Mouse (Mus musculus): Measurements from ENCODE around the gene Igf2bp3.

Gene Igf2bp3

DNA sequence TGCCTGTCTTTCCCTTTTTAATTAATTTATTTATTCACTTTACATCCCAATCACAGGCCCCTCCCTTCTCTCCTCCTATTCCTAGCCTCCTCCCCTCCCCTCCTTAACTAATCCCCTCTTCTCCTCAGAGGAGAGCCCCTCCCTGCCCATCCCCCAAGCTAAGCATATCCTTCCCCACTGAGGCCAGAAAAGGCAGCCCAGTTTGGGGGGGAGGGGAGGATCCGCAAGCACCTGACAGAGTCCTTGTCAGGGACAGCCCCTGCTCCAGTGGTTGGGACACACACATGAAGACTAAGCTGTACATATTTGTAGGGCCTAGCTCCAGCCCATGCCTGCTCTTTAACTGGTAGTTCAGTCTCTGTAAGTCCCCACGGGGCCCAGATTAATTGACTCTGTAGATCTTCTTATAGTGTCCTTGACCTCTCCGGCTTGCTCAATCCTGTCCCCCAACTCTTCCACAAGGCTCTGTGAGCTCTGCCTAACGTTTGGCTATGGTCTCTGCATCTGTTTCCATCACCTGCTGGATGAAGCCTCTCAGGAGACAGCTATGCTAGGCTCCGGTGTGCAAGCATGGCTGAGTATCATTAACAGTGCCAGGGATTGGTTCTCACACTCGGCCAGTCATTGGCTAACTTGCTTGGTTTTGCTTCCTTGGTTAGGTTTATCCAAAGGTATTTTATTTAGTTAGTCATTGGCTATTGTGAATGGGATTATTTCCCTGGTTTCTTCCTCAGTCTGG lies 82.2 kb downstream of the Igf2bp3 start:
- DNase-seq (ENCODE audit: low spot score in 2 of 2), result no peak

DNA sequence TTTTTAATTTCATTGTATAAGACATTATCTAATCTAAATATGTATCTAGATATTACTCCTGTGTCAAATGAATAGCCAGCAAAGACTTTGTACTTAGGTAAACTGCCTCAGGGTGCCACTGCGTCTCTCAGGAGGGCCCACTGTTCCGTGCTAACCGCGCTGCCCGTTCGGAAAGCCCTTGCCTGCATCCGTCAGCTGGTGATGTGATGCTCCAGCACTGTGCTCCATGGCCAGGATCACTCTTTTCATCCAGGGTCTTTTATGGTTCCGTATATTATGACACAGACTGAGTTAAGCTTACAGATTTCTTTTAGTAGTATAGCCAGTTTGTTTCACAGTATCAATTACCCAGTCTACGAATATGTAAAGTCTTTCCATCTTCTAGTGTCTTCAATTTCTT lies 82.9 kb downstream of the Igf2bp3 start:
- no peak for DNase-seq (ENCODE audit: low spot score in 2 of 2)

DNA sequence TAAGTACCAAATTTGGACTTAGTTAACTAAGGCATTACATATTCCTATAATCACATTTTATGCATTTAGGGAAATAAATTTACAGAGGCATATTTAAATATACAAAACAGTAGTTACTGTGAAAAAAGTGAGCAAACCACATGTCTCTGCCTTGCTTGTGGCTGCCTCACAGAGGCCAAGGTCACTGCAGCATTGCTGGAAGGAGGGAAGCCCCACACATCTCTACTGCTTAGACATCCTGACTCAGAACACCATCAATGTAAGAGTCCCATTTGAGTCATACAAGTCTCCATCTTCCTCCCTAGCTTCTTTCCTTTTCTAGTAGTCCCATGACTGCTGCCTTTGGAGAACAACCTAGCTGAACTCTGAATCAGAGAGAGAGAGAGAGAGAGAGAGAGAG lies 84.4 kb downstream of the Igf2bp3 start:
- no peak for DNase-seq (ENCODE audit: low spot score in 2 of 2)

DNA sequence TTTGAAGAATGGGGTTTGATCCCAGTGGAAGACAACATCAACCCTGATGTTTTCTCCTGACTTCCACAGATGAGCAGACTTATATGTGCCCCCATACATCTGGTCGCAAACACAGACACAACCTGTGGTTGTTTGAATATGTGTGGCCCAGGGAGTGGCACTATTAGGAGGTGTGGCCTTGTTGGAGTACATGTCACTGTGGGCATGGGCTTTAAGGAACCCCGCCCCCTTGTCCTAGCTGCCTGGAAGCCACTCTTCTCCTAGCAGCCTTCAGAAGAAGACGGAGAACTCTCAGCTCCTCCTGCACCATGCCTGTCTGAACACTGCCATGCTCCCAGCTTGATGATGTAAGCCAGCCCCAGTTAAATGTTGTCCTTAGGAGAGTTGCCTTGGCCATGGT lies 94.4 kb downstream of the Igf2bp3 start:
- no peak for DNase-seq (ENCODE audit: low spot score in 2 of 2)

DNA sequence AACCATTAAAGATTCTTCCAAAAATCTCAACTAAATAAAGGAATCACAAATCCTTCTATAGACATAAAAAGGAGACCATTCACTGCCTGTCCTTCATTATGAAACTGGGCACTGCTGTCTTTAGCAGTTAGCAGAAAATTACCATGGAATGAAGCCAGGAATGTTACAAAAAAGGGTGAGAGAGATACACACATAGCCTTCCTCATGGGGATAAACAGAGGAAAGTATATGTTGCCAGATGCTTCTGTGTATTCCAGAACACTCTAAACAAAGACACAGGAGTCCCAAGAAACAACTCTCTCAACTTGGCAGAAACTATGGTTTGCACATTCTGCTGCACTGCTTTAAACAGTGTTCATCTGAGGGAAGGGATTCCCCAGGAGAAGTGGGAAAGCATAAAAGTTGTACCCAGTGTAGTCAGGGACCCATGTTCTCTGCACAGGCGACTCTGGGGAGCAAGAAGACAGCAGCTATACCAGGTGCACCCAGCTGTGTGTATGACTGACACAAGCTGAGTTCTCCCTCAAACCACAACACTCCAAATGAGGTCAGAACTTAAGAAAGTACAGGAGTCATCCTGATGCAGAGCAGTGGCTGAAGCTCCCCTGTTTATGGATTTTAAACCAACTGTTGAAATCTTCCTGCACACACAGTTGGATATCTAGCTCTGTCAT lies 95.2 kb downstream of the Igf2bp3 start:
- DNase-seq (ENCODE audit: low spot score in 2 of 2), result no peak

DNA sequence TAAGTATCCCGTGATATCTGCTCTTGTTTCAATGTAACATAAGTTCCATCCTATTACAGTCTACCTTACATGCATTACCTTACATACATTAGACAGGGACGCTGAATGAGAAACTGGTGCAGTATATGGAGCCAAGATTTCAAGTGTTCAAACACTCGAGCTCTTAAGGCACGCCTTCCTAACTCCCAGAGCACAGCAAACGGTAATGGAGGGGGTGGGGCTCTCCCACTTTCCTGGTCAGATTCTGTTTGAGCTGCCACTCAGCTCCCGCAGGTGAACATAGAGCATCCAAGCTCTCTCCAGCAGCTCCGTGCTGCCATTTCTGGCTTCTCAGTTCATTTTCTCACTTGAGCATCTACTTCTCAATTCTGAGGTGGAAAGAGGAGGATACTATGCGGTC lies 96.3 kb downstream of the Igf2bp3 start:
- no peak for DNase-seq (ENCODE audit: low spot score in 2 of 2)

DNA sequence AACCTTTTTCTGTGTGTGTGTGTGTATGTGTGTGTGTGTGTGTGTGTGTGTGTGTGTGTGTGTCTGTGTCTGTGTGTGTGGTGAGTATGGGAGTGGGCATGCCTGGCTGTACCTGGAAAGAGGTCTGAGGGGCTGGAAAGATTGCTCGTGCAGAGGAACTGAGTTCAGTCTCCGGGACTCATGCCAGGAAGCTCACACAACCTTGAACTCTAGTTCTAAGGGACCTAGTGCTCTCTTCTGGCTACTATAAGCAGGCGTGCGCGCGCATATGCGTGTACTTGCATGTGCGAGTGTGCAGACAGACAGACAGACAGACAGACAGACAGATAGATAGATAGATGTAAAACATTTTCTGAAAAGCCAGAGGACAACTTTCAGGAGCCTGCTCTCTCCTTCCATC lies 98.5 kb downstream of the Igf2bp3 start:
- no peak for DNase-seq (ENCODE audit: low spot score in 2 of 2)

DNA sequence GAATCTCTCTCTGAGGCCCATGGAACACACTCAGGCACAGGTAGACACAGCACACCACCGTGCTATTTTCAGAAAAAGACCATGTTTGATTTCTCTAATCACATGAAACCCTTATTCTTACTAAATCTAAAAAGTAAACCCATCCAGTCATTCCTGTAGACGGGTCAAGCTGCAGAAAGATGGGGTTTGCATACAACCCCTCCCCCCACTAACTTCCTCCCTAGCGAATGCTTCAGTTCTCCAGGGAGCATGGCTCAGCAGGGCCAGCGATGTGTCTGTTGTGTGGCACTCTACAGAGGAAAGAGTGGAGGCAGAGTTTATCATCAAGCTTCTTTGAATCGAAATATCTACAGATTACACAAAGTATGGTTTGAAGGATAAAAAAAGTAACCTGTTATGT lies 99.2 kb downstream of the Igf2bp3 start:
- DNase-seq (ENCODE audit: low spot score in 2 of 2), result no peak

DNA sequence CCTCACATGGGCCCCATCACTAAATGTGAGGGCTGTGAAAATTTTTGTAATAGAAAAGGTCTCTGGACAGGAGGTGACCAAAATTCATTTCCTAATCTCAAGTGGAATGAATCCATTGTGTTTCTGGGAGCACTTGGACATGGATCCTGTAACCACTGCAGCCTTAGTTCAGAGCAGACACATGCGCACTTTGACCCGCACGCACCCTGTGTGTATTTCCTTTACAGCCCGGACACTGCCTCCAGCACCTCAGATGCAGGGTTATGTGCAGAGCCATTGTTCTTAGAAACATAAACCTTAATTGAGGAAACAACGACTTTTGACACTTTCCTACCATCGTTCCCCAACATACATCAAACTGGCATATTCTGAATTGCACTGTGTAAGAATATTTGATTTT lies 100.3 kb downstream of the Igf2bp3 start:
- DNase-seq (ENCODE audit: low spot score in 2 of 2), result no peak

DNA sequence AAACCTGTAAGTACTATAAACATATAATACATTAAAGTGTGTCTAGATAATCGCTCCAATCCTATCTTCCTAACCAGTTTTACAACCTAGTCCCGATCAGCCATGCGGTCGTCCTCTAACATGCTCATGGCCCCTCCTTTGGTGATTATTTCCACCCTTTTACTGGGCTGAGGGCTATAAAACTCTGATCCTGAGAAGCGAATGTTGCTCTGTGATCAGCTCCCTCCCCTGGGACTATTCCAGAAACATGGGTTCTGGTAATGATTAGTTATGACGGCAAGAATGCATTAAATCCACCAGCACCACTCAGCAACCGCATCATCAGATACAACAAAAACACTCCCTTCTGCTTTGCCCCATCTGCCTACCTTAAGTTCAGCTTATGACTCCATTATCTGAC lies 100.9 kb downstream of the Igf2bp3 start:
- no peak for DNase-seq (ENCODE audit: low spot score in 2 of 2)

DNA sequence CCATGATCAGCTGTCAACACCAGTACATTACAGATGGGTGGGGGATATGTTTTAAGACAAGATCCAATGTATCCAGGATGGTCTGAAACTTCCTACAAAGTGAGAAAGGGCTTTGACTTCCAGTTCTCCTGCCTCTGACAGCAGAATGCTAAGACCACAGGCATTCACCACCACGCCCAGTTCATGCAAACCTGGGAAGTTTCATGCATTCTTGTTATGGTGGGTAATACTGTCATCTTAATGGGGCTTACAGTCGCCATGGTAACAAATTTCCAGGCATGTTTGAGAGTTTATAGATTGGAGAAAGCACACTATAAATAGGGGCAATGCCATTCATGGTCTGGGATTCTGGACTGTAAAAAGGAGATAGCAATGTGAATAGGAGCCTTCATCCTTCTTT lies 105.6 kb downstream of the Igf2bp3 start:
- DNase-seq (ENCODE audit: low spot score in 2 of 2), result no peak

DNA sequence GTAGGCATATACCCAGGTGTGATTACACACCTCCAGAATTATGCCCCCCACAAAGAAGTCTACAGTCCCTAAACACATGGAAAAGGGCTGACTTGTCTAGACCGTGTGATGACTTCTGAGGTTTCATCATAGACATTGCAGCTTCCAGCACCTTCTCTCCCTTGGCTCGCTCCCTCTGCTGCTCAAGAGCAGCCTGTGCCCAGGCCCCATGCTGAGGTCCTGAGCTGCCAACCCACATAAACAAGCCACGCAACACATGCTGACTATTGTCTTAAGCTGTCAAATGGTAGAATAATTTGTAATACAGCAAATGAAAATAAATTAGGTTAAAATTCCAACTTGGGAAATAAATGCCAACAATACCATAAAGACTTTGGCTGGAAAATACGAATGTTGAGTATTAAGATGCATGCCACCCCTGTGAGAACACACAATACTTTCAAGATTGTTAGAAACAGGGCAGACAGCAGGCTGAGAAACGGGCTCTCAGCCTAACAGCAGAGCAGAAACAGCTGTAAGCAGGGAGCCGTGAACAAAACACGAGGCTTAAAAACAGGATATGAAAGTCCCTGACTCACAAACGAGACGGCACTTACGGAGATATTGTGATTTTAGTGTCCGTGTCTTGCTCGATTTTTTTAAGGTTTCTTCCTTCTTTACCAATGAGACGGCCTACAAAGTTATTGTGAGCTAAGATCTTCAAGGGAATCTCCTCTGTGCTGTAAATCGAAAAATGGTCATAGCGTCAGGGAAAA lies 107.8 kb downstream of the Igf2bp3 start:
- peak; percentile 28 to 32 for DNase-seq (ENCODE audit: low spot score in 2 of 2)

DNA sequence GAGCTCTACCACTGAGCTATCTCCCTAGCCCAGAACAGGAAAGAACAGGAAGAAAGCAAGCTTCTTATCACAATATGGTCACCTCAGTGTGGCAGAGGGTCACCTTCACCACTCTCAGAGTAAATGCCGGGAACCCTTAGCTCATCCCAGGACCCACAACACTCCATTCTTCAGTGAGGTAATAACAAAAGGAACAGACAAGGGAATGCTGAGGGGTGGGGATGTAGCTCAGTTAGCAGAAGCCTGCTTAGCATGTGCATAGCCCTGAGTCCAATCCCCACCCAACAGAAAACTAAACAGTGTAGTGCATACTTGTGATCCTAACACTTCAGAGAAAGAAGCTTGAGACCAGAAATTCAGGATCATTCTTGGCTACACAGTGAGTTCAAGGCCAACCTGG lies 115.7 kb downstream of the Igf2bp3 start:
- no peak for DNase-seq (ENCODE audit: low spot score in 2 of 2)

DNA sequence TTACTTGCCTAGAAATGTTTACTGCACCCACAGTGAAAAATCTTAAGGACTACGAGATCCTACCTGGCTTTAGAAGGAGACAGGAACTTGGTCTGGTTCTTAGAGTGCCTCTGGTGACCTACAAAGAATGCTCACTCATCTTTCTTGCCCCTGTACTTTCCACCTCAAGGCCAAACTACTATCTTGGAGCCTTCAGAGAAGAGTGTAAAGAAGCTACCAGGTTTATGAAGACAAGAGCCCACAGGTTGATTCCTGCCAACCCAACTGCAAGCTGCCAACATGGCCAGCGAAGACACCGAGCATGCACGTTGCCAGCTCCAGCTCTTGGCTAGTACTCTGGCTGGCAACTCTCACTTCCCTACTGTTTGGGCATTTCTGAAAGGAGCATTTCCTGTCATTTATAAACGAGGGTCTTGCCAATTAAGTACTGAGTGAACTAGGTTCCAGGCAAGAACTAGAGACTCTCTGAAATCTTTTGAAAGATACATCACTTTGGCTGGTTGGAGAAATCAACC lies 117.1 kb downstream of the Igf2bp3 start:
- no peak for DNase-seq (ENCODE audit: low spot score in 2 of 2)

DNA sequence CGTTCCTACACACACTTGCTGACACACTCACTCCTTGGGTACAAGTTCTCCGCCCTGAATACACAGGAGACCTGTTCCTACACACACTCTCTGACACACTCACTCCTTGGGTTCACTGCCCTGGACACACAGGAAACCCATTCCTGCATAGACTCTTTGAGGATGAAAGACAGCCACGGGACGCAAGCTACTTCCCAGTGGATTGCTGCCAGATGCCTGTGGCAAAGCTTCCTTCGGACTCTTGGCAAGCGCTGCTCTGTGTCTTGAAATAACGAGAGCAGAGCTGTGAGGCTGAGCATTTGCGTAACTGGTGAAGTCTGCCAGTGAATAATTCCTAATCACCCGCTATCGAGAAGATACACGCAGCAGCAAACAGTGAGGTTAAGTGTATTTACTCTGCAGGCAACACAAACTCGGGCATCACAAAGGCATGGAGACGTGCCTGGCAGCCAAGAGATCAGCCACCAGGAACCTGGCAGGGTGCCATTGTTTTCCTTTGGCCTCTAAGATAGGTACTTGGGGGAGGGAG lies 117.8 kb downstream of the Igf2bp3 start:
- peak; percentile 8 to 11 for DNase-seq (ENCODE audit: low spot score in 2 of 2)

DNA sequence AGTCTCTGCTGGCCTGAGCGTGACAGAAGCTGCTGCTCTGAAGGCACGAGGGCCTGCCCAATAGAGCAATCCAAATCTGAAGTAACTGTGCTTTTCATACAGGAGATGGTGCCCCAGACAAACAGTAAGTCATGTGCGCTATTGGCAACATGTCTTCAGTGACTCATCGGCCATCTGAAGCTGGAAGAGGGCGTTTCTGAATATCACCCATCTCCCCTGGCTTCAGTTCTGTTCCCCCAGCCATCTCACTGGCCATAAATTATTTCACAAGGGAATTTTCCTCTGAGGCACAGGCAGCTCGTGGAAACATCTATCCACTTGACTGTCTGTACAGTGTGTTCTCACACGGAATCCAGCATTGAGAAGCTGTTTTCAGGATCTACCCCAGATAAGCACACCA lies 118.3 kb downstream of the Igf2bp3 start:
- DNase-seq (ENCODE audit: low spot score in 2 of 2), result no peak

DNA sequence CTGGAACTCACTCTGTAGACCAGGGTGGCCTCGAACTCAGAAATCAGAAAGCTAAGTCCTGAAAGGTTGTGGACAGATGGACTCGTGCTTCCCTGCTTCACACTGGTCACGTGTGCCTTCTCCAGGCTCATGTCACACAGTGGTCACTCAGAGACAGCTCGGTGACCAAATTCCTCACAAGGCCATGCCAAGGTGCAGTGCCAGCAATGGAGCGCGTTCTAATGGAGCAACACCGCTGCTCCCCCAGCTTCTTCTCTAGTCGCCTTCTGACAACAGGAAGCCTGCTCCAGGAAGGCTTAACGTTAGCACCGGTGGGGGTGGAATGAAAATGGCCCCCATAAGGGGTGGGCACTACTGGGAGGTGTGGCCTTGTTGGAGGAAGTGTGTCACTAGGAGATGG lies 119.8 kb downstream of the Igf2bp3 start:
- no peak for DNase-seq (ENCODE audit: low spot score in 2 of 2)

DNA sequence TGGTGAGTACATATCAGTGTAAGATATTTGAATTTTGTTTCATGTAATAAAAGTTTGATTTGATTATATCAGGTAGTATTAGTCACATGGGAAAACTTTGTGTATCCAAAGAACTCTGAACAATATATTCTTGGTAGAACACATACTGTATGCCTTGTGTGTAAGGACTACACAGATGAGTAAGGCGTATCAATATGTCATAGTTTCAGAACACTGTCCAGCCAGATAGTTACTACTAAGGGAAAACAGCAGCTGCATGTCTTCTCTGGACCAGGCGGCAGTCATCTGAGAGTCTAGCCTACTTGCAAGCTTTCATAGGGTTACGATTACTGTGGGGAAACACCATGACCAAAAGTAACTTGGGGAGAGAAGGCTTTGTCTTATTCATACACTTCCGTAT lies 131.7 kb downstream of the Igf2bp3 start:
- no peak for DNase-seq (ENCODE audit: low spot score in 2 of 2)

DNA sequence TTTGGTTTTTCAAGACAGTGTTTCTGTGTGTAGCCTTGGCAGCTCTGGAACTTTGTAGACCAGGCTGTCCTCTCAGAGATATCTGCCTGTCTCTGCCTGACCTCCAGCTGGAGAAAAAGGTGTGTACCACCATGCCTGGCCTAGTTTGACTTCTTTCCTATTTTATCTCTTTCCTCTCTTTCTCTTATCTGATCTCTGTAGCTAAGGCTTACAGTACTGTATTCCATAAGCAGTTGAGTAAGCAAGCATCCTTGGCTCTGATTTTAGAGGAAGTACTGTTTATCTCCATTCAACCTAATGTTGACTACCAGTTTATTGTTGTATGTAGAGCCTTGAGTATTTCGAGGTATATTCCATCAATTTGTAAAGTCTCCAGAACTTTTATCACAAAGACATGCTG lies 135.4 kb downstream of the Igf2bp3 start:
- no peak for DNase-seq (ENCODE audit: low spot score in 2 of 2)

DNA sequence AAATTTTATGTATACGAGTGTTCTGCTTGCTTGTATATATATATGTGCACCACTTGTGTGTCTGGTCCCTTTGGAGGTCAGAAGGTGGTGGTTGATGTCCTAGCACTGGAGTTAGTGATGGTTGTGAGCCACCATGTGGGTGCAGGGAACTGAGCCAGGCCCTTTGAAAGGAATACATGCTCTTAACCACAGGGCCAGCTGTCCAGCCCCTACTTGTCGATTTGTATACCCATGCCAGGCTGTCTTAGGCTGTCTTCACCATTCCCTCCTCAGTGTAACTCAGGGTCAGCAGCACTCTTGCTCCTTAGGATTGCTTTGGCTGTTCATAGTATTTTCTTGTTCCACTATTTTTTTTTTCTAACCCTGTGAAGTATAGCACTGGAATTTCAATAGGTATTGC lies 136.9 kb downstream of the Igf2bp3 start:
- no peak for DNase-seq (ENCODE audit: low spot score in 2 of 2)

DNA sequence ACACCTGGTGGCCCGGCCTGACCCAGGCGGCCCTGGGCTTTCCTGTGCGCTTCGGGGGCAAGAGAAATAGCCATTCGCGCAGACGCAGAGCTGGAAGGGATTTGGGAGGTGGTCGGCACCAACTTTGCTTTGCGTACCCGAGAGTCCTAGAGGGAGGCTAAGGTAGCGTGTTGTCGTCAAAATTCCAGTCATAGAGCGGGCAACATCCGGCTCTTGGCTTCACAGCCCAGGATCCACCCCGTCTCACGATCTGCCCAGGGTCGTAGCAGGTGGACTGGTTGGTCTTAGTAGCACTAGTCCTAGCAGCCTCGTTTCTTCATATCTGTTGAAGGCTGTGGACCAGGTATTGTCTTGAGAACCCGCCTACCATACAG lies 140.7 kb downstream of the Igf2bp3 start:
- no peak for DNase-seq (ENCODE audit: low spot score in 2 of 2)

DNA sequence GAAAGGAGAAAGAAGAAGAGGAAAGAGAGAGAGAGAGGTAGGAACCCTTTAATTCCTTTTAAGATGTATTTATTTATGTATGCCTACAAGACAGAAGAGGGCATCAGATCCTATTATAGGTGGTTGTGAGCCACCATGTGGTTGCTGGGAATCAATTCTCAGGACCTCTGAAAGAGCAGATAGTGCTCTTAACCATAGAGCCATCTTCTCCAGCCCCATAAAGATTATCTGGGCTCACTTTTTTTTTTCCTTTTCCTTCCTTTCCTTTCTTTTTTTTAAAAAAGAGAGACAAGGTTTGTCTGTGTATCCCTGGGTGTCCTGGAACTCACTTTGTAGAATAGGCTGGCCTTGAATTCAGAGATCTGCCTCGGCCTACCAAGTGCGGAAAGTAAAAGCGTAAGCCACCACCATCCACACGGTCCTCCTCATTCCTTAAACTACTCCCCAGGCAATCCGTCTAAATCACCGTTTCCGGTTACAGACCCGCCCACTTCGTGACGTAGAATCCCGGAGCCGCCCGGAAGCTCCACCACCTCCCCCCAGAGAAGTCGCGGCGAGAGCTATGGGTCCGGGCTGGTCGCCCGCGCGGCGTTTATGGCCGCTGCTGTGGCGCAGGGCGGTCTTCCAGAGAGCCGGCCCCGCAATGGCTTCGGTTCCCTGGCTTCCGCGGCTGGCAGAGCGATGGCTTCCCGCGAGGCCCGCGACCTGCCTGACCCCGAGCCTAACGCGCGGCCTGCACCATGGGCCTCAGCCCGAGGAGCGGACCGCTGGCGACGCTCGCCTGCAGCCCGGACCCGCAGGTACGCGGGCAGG lies 141.2 kb downstream of the Igf2bp3 start, which contains the start of gene Malsu1:
Malsu1 (plus strand) TSS at position 492 of the 813 bp plus-strand sequence.
- peak; percentile 87 to 88 for DNase-seq (ENCODE audit: low spot score in 2 of 2)
